Mouse (Mus musculus) retina, postnatal 1 day (tissue): Measurements from ENCODE around the gene Ctnnbip1.
"Not testable (repeated sequence)": the region's sequence is repeated elsewhere in the genome, so short reads cannot be mapped to it uniquely, and the experiment has no call there.

Experiments
- DNase-seq: peaks from one replicate; pipeline ENCODE4 v3.0.0-alpha.2; 2012

Ctnnbip1 gene

DNA sequence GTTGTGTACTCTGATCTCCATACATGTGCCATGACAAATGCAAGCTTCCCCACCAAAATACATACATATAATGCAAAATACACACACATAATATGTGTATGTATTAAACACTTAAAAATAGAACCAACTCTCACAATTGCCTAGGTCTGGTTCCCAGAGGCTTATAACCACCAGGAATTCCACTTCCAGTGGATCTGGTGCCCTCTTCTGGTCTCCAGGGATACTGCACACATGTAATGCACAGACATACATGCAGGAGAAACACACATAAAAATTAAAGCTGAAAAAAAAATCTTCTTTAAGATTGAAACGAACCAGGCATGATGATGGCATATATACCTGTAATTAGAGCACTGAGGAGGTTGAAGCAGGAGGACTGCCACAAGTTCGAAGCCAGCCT is 73.5 kb downstream of the Ctnnbip1 start:
- peak; percentile 56 for DNase-seq

DNA sequence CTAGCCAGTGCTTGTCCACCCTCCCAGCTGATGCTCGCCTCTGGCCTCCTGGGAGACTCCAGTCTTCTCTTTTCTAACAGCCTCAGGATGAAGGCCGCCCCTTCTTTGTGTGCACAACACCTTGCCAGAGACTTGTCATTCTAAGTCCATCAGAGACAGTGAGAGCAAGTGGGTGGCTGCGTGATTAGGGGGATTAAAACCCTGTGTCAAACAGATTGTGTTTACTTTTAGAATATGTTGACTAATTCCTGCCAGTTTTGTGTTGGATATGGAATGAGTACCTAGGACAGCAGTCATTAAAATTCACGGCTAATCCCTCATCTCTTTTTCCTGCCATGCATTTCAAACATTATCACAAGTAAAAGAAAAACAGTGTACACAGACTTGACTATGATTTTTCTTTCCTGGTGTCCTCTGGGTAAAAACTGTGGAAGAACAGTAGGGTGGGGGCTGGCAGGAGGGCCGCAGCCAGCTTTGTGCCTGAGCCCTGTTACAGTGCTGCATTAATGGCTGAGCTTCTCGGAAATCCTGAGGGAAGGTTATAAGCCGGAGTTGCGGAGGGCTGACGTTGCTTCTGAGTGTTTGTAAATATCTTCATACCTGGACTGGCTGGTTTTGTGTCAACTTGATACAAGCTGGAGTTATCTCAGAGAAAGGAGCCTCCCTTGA is 77.0 kb downstream of the Ctnnbip1 start:
- no peak for DNase-seq

DNA sequence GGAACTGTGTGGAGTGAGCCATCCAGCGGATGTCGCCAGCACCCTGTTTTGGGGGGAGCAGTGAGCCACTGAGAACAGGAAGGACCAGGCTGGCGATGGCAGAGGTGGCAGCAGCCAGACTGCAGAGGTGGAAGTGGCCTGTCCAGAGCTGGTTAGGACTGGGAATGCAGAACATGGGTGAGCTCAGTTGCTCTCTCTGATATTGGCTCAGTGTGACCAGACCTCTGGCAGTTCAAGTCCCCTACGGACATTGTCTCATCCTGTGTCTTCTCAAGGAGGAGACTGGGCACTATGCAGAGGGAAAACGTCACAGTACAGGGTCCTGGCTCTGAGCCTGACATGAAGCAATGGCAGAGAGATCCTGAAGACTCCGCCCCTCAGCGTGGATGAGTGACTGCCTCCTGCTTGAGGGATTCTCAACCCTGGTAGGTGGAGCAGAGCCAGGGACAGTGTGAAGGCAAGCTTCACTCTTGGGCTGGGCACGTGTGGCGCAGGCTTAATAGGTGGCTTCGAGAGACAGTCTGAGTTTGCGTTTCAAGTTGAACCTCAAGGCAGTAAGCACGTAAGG is 79.7 kb downstream of the Ctnnbip1 start:
- DNase-seq, result no peak

DNA sequence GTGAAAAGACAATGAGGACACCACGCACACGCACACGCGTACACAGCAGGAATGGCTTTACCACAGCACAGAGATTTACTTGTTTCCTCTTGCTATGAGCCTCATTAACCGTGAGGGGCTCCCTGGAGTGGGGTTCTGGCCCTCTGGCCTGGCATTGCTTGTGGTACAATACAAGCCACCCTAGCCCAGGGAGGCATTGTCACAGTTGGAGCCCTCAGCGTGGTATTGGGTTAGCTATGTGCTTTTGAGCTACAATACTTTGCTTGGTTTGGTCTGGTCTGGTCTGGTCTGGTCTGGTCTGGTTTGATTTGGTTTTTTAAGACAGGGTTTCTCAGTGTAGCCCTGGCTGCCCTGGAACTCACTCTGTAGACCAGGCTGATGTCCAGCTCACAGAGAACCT is 81.5 kb downstream of the Ctnnbip1 start:
- no peak for DNase-seq

DNA sequence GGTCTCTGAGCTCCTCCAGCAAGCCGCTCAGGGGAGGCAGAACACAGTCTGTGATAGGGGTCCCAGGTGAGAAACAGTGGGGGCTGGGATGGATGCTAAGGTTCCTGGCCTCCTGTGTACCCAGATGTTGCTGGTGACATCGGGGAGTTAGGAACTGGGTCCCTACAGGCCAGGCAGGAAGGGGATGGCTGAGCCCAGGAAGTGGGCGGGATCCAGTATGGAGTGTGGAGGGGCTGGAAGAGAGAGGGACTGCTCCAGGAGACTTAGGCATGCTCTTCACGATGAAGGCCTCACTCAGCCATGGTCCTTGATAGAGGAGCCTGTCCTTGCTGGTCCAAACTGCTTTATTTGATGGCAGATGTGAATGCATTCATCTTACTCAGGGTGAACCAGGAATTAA is 82.1 kb downstream of the Ctnnbip1 start:
- DNase-seq, result no peak

DNA sequence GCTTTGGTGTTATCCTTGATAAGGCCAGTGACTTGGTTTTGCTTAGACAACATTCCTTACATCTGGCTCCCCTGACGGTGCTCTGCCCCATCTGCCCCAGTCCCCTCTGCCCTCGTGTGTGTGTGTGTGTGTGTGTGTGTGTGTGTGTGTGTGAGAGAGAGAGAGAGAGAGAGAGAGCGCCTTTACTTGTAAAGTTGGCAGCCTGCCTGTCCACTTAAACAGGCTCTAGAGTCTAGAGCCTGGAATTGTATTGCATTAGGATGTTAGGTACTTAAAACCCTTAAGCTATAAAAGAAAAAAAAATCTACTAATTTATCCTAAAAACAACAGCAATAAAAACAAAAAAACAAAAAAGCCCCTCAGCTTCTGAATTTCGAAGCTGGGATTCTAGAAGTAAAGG is 83.4 kb downstream of the Ctnnbip1 start:
- DNase-seq, result no peak

DNA sequence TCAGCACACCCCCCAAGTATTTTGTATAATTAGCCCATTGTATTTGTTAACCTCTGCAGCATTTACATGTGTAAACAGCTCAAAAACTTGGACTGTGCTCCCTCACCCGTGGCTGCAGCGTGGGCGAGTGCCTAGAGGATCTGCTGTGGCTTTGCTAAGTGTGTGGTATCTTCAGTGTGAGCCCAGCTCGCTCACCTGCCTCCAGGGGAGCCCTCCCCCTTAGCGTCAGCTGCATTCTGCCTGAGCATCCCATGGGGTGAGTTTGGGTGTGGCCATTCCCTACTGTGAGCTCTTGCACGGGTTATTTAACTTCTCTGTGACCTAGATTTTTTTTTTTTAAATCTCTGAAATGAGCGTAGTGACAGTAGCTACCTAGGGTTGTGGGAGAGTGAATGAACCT is 84.2 kb downstream of the Ctnnbip1 start:
- DNase-seq, result no peak

DNA sequence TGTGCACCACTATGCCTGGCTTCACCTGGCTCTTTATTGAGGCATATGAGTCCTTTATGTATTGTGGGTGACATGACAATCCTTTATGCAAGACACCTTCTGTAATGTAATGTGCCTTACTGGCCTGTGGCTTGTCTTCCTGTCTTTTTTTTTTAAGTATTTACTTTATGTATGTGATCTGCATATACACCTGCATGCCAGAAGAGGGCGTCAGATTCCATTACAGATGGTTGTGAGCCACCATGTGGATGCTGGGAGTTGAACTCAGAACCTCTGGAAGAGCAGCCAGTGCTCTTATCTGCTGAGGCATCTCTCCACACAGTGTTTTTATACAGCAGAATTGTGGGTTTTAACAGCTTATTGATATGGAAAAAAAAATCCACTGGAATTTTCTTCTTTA is 85.8 kb downstream of the Ctnnbip1 start:
- DNase-seq, result no peak

DNA sequence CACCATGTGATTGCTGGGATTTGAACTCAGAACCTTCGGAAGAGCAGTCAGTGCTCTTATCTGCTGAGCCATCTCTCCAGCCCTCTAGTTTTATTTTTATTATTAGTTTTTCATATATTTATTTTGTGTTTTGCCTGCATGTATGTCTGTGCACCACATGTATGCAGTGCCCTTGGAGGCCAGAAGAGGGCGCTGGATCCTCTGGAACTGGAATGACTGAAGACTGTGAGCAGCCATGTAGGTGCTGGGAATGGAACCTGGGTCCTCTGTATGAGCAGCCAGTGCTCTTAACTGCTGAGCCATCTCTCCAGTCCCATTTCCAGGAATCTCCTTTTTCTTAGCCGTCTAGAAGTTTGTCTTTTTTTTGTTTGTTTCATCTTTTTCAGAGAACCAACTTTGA is 86.5 kb downstream of the Ctnnbip1 start:
- no peak for DNase-seq

DNA sequence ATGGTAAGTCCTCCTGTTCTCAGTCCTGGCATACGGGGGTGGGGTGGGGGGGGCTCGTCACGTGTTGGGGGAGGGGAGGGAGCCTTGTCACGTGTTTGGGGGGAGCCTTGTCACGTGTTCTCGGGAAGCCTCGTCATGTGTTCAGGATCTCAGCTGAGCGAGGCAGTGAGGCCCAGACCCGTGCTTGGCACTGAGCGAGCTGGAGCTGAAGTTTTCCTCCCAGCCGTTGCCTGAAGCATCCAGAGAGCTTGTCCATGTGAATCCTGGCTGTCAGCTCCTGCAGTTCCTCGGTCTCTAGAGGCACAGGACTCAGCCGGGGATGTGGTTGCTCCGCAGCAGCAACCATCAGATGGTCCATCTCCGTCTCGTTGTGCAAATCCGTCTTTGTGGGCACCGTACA is 88.0 kb downstream of the Ctnnbip1 start:
- DNase-seq, result no peak

DNA sequence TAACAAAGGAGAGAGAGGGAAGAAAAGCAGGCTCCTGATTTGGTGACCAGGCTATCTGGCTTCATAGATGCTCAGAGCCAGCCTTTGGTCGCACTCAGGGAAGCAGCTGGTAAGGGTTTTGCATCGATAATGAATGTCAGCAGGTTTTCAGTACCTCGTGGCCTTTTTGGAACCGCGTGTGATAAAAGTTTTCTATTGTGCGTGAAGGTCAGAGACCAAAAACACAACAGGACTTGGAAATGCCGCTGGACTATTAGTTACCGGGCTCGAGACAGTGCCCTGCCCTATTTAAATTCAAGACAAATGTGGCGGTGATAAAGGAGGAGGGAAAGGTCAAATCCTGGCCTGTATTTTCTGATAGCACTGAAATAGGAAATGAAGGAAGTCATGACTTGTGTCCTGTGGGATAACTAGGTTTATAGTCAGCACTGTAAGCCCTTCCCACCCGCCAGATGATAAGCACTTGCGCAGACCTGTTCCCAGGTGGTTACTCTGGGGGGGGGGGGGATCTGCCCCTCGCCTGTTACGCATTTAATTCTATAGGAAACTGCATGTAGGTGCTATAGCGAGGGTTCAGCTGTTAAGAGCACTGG is 88.8 kb downstream of the Ctnnbip1 start:
- no peak for DNase-seq

DNA sequence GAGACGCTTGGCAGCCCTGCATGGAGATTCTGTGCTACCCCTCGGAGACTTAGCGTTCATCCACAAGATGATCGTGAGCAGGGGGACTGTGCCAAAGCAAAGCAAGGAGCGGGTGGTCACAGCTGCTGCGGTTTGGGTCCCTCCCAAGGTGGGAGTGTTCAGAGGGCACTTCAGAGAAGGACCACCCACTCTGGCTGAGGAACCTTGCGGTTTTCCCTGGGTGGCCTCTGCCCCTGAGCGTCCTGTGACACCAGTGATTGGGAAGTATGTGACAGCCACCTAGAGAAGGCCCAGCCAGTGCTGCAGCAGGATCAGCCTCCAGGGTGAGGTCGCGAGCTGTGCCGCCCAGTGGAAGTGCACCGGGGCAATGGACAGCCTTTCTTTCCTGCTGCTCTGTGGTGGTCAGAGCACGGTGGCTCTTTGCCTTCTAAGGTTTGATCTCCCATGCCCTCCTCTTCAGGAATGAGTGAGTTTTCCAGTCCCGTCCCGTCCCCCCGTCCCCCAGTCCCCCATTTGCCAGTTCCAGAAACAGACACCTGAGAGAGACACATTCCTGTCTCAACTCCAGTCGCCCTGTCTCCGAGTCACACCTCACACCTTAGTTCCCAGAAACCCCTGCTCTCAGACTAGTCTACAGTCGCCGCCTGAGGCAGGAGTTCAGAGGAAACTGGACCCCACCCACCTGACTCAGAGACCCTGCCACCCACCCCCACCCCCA is 89.7 kb downstream of the Ctnnbip1 start:
- peak; percentile 56 for DNase-seq

DNA sequence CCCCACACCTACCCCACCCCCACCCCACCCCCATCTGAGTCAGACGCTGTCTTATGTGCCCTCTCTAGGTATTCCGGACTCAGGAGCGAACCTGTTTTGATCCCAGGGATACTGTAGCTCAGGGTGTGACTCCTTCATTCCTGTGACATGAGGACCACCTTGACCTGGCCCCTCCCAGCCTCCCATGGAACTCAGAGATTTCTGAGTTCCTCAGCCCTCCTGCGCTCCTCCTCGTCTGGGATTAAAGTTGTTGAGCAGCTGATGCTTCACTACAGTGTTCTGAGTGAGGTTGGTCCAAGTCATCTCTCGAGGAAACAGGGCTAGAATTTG is 90.2 kb downstream of the Ctnnbip1 start:
- no peak for DNase-seq

DNA sequence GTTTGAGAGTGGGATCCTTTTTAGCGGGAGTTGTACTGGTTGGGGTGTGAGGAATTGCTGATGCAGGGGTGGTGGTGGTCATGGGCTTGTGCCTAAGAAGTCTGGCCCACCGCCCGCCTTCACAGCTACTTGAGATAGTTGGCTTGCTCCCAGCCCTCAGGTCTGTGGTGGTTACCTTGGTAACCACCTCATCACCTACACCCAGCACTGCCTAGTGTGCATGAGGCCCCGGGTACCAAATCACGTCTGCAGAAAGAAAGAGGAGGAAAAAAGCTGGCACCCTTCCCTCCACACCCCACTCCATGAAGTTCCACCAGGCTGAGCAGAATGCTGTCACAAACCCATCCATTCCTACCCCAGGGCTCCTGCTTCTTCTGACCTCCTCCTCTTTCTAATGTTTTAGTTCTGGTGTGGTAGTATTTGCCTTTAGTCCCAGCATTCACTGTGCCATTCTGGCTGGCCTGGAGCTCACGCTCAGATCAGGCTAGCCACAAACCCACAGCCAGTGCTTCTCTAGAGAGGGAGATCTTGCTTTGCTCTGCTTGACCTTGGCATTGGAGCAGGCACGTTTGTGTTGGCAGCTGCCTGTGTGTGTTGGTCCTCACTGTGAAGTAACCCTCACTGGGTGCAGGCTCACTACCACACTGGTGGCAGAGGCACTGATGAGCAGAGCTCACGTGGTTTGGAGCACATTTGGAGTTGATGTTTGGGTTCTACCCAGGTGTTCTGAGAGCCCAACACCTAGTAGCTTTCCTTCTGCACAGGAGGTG is 91.4 kb downstream of the Ctnnbip1 start:
- DNase-seq, result no peak

DNA sequence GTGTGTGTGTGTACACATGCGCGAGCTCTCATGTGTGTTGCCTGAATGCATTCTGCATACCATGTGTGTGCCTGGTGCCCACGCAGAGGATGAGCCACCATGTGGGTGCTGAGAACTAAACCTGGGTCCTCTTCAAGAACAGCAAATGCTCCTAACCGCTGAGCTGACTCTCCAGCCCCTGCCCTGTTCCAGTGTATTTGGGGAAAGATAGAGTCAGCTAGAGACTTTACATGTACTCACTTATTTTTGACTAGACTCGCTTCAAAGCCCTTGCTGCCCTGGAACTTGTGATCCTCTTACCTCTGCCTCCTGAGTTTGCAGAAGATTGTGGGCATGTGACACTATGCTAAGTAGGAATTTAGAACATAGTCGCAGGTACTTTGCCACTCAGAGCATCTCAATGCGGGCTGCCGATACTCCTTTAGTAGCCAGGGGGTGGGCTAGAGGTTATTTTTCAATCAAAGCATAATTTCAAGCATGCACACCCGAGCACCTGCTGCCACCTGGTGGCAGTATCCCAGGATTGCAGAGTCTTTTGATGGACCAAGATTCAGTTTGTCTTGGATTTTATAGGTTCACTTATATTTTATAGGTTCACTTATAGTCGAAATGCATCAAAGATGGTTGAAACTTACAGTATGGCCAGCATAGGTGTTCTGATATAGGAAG is 93.5 kb downstream of the Ctnnbip1 start:
- peak; percentile 67 for DNase-seq

DNA sequence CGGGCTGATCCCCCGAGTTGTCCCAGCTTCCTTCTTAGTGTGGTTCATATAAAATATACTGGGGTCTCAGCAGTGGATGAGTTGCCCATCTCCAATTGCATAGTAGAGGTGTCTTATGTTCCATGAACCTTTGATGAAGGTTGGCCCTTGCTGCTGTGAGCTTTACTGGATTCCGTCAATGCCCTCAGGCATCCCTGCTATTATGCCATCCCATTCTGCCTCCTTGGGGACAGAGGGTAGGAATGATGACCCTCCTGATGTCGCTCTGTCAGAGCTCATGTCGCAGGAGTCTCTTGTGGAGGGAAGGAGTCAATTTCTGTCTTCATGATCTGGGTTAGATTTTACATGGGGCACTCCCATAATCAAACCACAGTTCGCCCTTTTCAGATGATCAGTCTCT is 95.5 kb downstream of the Ctnnbip1 start:
- not testable (repeated sequence) for DNase-seq

DNA sequence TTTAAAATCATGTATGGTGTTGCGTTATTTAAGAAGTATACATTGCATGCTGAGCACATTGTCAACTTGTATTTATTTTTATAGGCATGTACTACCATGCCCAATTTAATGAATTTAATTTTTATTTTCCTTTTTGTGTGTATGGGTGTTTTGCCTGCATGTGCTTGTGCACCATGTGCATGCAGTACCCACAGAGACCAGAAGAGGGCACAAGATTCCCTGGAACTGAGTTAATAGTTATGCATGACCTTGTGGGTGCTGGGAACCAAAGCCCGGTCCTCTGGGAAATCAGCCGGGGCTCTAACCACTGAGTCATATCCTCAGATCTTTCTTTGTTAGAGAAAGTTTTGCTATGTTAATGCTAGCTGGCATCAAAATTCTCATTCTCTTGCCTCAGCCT is 96.8 kb downstream of the Ctnnbip1 start:
- DNase-seq, result no peak
